Mouse (Mus musculus) heart, embryonic 15.5 days (tissue): ENCODE data around the gene Ankrd6. TPM values are rescaled to one million over a fixed set of nuclear protein-coding genes. Genes with fewer than 3 reads are reported as not detected.

Experiments used
- ATAC-seq: fragments of 200-750 bp; cut with Nextera tagmentation; replicated peaks from 2 replicates; pipeline ENCODE4 v1.8.0; 2017; ENCODE audit warnings: low read depth, moderate TSS enrichment; ENCODE audit not compliant: insufficient number of reproducible peaks, insufficient read depth, low FRiP score
- H3K27ac ChIP-seq: fragments of 300-500 bp; sonication (generic); 2 replicates; pipeline ENCODE4 v1.5.1; 2015; ENCODE audit warnings: mild to moderate bottlenecking, inconsistent platforms
- H3K27me3 ChIP-seq: fragments of 300-500 bp; sonication (generic); 2 replicates; pipeline ENCODE4 v1.6.1; 2015; ENCODE audit warnings: inconsistent platforms
- H3K36me3 ChIP-seq: fragments of 300-500 bp; sonication (generic); 2 replicates; pipeline ENCODE4 v1.6.1; 2015; ENCODE audit warnings: mild to moderate bottlenecking, inconsistent platforms
- H3K4me1 ChIP-seq: fragments of 300-500 bp; sonication (generic); replicated peaks from 2 replicates; pipeline ENCODE4 v1.6.1; 2015; ENCODE audit warnings: inconsistent platforms
- H3K4me2 ChIP-seq: fragments of 300-500 bp; sonication (generic); 2 replicates; pipeline ENCODE4 v1.6.1; 2015; ENCODE audit warnings: inconsistent platforms, mild to moderate bottlenecking, moderate library complexity
- H3K4me3 ChIP-seq: fragments of 300-500 bp; sonication (generic); 2 replicates; pipeline ENCODE4 v1.5.1; 2015; ENCODE audit warnings: mild to moderate bottlenecking, inconsistent platforms
- H3K9ac ChIP-seq: fragments of 300-500 bp; sonication (generic); 2 replicates; pipeline ENCODE4 v1.6.1; 2015; ENCODE audit warnings: mild to moderate bottlenecking, inconsistent platforms
- H3K9me3 ChIP-seq: fragments of 300-500 bp; sonication (generic); replicated peaks from 2 replicates; pipeline ENCODE4 v1.6.1; 2016; ENCODE audit warnings: inconsistent platforms
- WGBS: fragments of 180-500 bp; shearing (Covaris S2); methylation state at CpG from one replicate; pipeline ENCODE4 v1.1.7; 2015; ENCODE audit warnings: mixed read lengths; 5-methylcytosine and 5-hydroxymethylcytosine counted together
- polyA plus RNA-seq: library from polyadenylated mRNA; unstranded; fragments of >200 nt; fragmentation: Nextera tagmentation; extraction: Ambion mirVana; gene quantifications from 2 replicates; pipeline ENCODE4 v1.2.1, GENCODE M21; 2015

Ankrd6 gene
- polyA plus RNA-seq, 1 experiment from 2014 or later = 4.1 TPM

DNA sequence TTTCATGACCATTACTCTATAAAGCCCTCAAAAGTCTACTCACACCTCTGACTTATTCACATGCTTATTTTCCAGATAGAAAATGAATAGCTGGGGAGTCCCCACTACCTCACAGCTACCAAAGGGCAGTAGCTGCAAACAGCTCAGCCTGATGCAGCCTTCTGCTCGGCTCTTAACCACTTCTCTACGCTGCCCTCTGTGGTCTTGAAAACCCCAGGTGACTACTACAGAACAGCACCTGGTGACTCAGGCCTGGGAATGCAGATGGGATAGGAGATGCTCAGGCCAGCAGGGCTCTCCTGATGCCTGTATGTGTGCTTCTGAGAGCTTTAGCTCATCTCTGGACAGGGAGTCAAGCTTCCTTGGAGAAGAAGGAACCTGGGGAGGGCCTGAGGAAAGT lies 45.3 kb downstream of the Ankrd6 start:
- Histone ChIP-seq H3K36me3 (no peaks in the 10 kb centered on the region), H3K27ac (no peak overlapping the region), H3K4me2 (no peak overlapping the region), H3K4me1 (peaks cover 24% of the 10 kb centered on the region), H3K9ac (no peak overlapping the region), H3K9me3 (no peaks in the 10 kb centered on the region), H3K4me3 (no peak overlapping the region), H3K27me3 (no peaks in the 10 kb centered on the region)
- ATAC-seq = no peak
- 65% methylated on average over 2 of the region's 2 CpGs for WGBS

DNA sequence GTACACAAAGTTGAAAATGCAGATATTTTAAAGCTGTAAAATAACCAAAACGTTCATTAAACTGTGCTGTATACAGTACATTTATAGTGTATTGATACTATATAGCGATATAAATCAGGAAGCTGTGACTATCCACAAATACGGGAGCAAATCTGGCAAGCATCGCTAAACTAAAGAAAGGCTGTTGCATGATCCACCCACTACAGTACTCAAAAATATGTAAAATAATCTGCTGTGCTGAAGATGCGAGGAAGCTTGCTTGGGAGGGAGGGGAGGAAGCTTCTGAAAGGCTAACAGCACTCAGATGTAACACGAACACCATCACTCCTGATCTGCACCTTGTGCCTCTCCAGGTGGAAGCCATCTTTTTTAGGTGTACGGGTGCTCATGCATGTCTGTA lies 46.8 kb downstream of the Ankrd6 start:
- H3K9ac ChIP-seq = no peak overlapping the region
- H3K9me3 ChIP-seq = no peaks in the 10 kb centered on the region
- H3K36me3 ChIP-seq = no peaks in the 10 kb centered on the region
- 76% methylated on average over 7 of the region's 7 CpGs for WGBS
- H3K4me1 ChIP-seq = peaks cover 24% of the 10 kb centered on the region
- H3K4me3 ChIP-seq = no peak overlapping the region
- H3K27me3 ChIP-seq = no peaks in the 10 kb centered on the region
- no peak overlapping the region for H3K4me2 ChIP-seq
- no peak for ATAC-seq
- H3K27ac ChIP-seq = no peak overlapping the region

DNA sequence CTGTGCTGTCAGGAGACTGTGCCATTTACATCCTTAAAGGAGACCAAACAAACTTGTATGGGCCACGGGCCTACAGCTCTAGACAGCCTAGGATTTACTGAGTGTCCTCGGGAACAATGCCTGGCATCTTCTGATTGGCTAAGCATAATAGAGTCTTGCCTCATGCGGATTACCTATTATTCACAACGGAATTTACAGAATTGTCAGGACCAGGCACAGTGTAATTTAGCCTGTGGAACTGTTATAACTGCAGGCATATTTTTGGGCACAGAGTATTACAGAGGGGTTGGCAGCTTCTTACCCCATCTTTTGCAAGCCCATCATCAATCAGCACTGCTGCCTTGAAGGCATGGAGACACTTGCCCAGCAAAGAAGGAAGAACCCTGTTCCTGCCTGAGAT lies 51.6 kb downstream of the Ankrd6 start:
- WGBS = 63% methylated on average over 4 of the region's 4 CpGs
- H3K9ac ChIP-seq = no peak overlapping the region
- no peak overlapping the region for H3K4me2 ChIP-seq
- no peak for ATAC-seq
- no peaks in the 10 kb centered on the region for H3K4me1 ChIP-seq
- H3K36me3 ChIP-seq = no peaks in the 10 kb centered on the region
- H3K9me3 ChIP-seq = peaks cover 1% of the 10 kb centered on the region; the same call in 1 of the 2 replicates
- H3K27ac ChIP-seq = no peak overlapping the region
- no peak overlapping the region for H3K4me3 ChIP-seq
- H3K27me3 ChIP-seq = no peaks in the 10 kb centered on the region

DNA sequence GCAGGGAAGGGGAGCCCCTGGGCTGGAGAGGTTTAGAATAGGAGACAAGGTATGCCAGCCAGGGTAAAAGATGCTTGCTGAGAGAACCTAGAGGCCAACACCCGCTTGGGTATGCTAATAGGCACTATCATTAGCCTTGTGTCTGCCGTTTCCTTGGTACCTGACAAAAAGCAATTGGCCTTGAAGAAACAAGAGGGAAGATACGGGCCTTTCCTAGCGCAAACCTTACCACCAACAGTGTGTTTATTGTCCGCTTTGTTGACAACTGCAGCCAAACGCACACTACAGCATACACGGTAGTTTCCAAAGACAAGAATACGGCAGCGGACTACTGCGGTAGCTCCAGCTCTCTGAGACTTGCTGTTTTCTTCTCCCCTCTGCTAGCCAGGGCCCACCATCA lies 59.3 kb downstream of the Ankrd6 start:
- Histone ChIP-seq H3K27ac (no peak overlapping the region), H3K36me3 (no peaks in the 10 kb centered on the region), H3K4me1 (peaks cover 33% of the 10 kb centered on the region), H3K27me3 (no peaks in the 10 kb centered on the region), H3K4me2 (no peak overlapping the region), H3K9ac (no peak overlapping the region), H3K9me3 (peaks cover 5% of the 10 kb centered on the region; the same call in 1 of the 2 replicates), H3K4me3 (no peak overlapping the region)
- no peak for ATAC-seq
- 93% methylated on average over 10 of the region's 10 CpGs for WGBS

DNA sequence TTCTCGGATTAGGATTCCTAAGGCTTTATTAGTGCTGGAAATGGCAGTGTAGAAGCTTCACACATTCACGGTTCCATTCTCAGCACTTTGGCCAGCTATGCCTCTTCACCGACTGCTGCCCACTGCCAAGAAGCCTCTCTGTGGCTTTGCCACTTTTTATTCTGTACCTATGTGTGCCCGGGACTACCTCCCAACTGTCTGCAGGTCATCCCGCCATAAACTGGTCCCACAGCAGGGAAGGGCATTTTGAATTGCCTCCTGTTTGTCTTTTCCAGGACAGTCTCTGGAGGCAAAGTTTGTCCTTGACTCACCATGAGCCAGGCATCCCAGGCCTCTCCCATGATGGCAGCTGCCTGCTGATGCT lies 59.9 kb downstream of the Ankrd6 start:
- no peak overlapping the region for H3K4me3 ChIP-seq
- H3K4me2 ChIP-seq = peak overlapping the region; percentile 58
- 66% methylated on average over 5 of the region's 5 CpGs for WGBS
- H3K36me3 ChIP-seq = no peaks in the 10 kb centered on the region
- 0 out of 2 replicates have a peak overlapping the region, but pooled peaks have one; percentile 2 for H3K9ac ChIP-seq
- H3K9me3 ChIP-seq = peaks cover 5% of the 10 kb centered on the region; the same call in 1 of the 2 replicates
- H3K27ac ChIP-seq = peak overlapping the region; percentile 86
- no peak for ATAC-seq
- no peaks in the 10 kb centered on the region for H3K27me3 ChIP-seq
- H3K4me1 ChIP-seq = peaks cover 33% of the 10 kb centered on the region

DNA sequence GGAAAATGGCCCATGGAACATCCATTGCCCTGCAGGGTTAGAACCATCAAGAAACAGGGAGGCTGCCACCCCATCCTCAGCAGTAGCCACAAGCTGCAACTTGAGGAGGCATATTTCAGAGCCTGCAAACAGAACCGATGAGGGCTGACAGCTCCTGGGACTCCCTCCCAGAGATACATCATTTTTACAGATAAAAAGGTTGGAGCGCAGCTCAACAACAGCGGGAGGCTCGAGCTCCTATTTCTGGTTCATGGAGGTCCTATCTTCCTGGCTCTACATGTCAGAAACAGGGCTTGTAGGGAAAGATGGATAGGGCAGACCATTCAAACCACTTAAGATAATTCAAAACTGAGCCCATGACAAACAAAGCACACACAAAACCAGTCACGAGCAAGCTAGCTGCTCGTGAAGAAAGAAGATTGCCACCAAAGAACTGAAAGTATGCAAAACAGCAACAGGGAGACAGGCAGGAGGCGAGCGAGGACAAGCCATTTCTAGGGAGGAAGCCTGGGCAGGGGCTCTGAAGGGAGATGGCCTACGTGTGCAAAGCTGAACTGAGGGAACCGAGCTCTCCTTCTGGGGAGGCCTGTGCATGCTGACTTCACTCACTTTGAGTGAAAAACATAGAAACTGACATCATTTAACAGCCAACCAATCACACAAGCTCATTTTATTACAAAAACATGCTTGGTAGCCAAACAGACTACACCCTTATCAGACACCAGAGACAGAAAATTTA lies 60.5 kb downstream of the Ankrd6 start:
- Histone ChIP-seq H3K36me3 (no peaks in the 10 kb centered on the region), H3K27ac (peak overlapping the region; percentile 86), H3K9me3 (peaks cover 5% of the 10 kb centered on the region; the same call in 1 of the 2 replicates), H3K4me2 (peak overlapping the region; percentile 58), H3K4me1 (peaks cover 33% of the 10 kb centered on the region), H3K4me3 (peak overlapping the region; percentile 34; the same call in 1 of the 2 replicates), H3K27me3 (no peaks in the 10 kb centered on the region), H3K9ac (0 out of 2 replicates have a peak overlapping the region, but pooled peaks have one; percentile 2)
- peak; percentile 41 for ATAC-seq
- 21% methylated on average over 10 of the region's 10 CpGs for whole genome bisulfite sequencing

DNA sequence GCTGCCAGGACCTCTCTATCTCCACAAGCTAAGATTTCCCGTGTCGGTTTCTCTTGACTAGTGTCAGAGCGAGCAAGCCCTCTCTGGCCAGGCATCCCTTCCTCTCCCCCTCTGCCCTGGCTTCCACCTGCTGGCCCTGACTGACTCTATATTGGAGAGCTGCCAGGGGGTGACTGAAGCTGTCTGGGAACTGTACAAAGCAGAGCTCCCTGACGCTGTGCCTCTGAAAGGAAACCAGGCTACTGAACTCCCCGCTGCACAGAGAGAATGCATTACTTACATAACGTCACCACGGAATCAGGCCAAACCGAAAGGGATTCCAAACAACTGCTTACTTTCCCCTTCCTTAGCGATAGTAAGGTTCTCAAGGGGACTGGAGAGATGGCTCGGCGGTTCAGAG lies 61.4 kb downstream of the Ankrd6 start:
- Histone ChIP-seq H3K4me3 (peak overlapping the region; percentile 34), H3K4me2 (peak overlapping the region; percentile 58), H3K9ac (0 out of 2 replicates have a peak overlapping the region, but pooled peaks have one; percentile 27)

DNA sequence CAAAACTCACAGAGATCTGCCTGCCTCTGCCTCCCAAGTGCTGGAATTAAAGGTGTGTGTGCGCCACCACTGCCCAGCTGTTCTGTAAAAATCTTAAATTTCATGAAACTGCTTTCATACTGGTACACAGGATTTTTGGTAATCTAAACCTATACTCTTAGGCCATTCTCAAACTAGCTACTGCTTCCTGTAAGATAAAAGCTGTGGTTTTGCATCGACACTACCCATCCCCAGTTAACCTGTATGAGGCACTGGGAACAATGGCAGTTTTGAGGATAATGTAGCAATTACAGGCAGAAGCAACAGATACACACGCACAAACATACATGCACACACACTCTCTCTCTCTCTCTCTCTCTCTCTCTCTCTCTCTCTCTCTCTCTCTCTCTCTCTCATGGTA lies 64.2 kb downstream of the Ankrd6 start:
- Histone ChIP-seq H3K27me3 (0 out of 2 replicates have a peak, but pooled peaks cover 3% of the 10 kb centered on the region), H3K9me3 (no peaks in the 10 kb centered on the region), H3K4me1 (peaks cover 31% of the 10 kb centered on the region), H3K9ac (no peak overlapping the region), H3K36me3 (no peaks in the 10 kb centered on the region), H3K4me3 (no peak overlapping the region), H3K27ac (no peak overlapping the region), H3K4me2 (no peak overlapping the region)
- 88% methylated on average over 3 of the region's 3 CpGs for WGBS
- no peak for ATAC-seq

More for the DNA sequence above, 61.4 kb downstream of the Ankrd6 start:
- ATAC-seq = peak; percentile 87
- Histone ChIP-seq H3K9me3 (peaks cover 5% of the 10 kb centered on the region; the same call in 1 of the 2 replicates), H3K36me3 (no peaks in the 10 kb centered on the region), H3K27ac (peak overlapping the region; percentile 86), H3K4me1 (peaks cover 33% of the 10 kb centered on the region), H3K27me3 (no peaks in the 10 kb centered on the region)
- 19% methylated on average over 11 of the region's 11 CpGs for WGBS

DNA sequence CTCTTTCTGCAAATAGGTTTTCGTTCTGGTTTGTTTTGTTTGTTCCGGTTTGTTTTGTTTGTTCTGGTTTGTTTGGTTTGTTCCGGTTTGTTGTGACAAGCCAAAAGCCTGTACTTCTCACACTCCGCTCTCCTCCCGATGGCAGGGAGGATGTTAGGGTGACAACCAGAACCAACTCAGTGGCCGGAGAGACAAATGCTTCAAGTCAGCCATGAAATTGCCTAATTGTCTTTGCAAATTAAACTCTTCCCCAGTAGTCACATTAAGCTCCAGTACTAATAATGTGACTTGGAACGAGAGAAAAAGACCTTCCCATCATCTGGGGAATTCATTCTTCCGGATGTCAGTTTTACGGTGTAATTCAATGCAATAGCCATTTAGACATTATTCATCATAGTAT lies 66.0 kb downstream of the Ankrd6 start:
- ATAC-seq = no peak
- Histone ChIP-seq H3K9ac (no peak overlapping the region), H3K9me3 (no peaks in the 10 kb centered on the region), H3K36me3 (no peaks in the 10 kb centered on the region), H3K4me1 (peaks cover 12% of the 10 kb centered on the region), H3K27me3 (0 out of 2 replicates have a peak, but pooled peaks cover 3% of the 10 kb centered on the region), H3K4me3 (no peak overlapping the region), H3K27ac (no peak overlapping the region), H3K4me2 (no peak overlapping the region)
- 77% methylated on average over 9 of the region's 9 CpGs for WGBS

DNA sequence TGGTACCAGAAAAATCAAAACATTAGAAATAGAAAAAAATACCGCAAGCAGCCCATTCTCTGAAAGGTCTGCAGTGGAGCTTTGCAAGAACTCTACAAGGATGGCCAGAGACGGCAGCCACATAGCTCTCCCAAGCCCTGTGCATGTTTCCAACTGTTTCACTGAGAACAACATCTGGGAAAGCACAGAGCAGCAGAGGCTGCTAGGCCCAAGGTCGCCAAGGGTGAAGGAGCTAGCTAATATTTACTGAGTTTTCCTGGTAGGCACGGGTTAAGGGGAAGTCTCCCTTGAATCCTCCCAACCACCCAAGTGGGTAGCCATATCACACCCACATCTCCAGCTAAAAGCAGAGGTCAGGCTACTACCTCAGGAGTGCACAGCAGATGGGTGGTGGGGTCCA lies 69.6 kb downstream of the Ankrd6 start:
- WGBS = 83% methylated on average over 4 of the region's 4 CpGs
- Histone ChIP-seq H3K9me3 (no peaks in the 10 kb centered on the region), H3K9ac (no peak overlapping the region), H3K27ac (no peak overlapping the region), H3K4me2 (no peak overlapping the region), H3K36me3 (no peaks in the 10 kb centered on the region), H3K4me3 (no peak overlapping the region), H3K4me1 (no peaks in the 10 kb centered on the region), H3K27me3 (0 out of 2 replicates have a peak, but pooled peaks cover 3% of the 10 kb centered on the region)
- ATAC-seq = no peak

DNA sequence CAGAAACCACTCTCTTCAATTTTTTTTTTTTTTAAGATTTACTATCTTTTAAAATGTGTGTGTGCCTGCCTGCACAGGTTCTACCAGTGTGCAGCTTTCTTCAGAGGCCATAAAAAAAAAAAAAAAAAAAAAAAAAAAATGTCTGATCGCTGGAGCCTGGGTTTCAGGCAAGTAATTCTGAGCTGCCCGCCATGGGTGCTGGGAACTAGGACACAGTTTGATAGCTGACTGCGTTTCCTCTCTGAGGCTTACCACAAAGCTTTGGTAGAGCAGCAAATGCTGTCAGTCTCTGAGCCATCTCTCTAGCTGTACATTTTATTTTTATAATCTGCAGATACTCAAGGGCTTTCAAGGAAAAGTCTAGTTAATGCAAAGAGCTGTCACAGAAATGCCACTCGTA lies 76.0 kb downstream of the Ankrd6 start:
- Histone ChIP-seq H3K4me1 (peaks cover 4% of the 10 kb centered on the region; the same call in 1 of the 2 replicates), H3K4me2 (no peak overlapping the region), H3K9me3 (no peaks in the 10 kb centered on the region), H3K36me3 (no peaks in the 10 kb centered on the region), H3K27ac (no peak overlapping the region), H3K9ac (no peak overlapping the region), H3K4me3 (no peak overlapping the region), H3K27me3 (no peaks in the 10 kb centered on the region)
- WGBS = 77% methylated on average over 4 of the region's 4 CpGs
- no peak for ATAC-seq
